Mouse (Mus musculus): ENCODE results near the gene Vwce.
A peak's percentile ranks its signal among the peaks of the same experiment; 100 is the strongest.

Vwce gene

GRCm38 (mm10) chr19:10640589-10641378 lies 6.8 kb downstream of the Vwce start:
- no peak for DNase-seq (ENCODE audit: low spot score in 2 of 2)

DNA sequence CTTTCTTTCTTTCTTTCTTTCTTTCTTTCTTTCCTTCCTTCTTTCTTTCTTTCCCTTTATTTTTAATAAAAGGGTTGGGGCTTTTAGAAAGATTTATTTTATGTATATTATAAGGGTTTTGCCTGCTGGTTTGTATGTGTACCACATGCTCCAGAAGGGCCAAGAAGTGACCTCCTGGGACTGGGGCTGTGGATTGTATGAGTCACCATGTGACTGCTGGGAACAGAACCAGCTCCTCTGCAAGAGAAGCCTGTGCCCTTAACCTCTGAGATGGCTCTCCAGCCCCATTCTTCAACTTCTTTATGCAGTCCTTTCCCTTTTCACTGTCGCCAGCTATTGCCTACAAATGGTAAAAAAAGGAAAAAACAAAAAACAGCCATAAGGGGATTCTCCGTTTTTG lies 11.6 kb downstream of the Vwce start:
- DNase-seq (ENCODE audit: low spot score in 2 of 2), result no peak

GRCm38 (mm10) chr19:10648156-10648555 lies 14.1 kb downstream of the Vwce start:
- DNase-seq (ENCODE audit: low spot score in 2 of 2), result no peak

- DNase-seq (ENCODE audit: low spot score in 2 of 2), result no peak
These were observed 22.0 kb downstream of the Vwce start for GRCm38 (mm10) chr19:10656058-10656457.

GRCm38 (mm10) chr19:10657742-10658141 lies 23.7 kb downstream of the Vwce start:
- no peak for DNase-seq (ENCODE audit: low spot score in 2 of 2)

GRCm38 (mm10) chr19:10658406-10658805 lies 24.4 kb downstream of the Vwce start:
- no peak for DNase-seq (ENCODE audit: low spot score in 2 of 2)

DNA sequence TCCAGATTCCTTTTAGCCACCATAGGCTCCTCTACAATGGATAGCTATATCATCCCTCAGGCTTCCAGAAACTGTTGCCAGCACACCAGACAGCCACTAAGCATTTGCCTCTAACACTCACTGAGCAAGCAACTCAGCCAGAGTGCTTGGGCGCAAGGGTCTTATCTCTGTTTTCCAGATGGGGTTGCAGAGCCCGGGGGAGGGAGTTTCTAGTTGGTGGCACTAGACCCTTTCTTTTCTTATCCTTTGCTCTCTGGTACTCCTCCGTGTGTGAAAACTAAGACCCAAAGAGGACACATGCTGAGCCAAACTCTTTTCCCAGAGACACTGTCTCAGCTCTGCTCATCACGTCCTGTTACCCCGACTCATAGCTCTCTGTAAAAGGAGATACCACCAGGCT lies 27.4 kb downstream of the Vwce start:
- DNase-seq (ENCODE audit: low spot score in 2 of 2), result no peak

- no peak for DNase-seq (ENCODE audit: low spot score in 2 of 2)
These were observed 27.9 kb downstream of the Vwce start for GRCm38 (mm10) chr19:10661919-10662318.

DNA sequence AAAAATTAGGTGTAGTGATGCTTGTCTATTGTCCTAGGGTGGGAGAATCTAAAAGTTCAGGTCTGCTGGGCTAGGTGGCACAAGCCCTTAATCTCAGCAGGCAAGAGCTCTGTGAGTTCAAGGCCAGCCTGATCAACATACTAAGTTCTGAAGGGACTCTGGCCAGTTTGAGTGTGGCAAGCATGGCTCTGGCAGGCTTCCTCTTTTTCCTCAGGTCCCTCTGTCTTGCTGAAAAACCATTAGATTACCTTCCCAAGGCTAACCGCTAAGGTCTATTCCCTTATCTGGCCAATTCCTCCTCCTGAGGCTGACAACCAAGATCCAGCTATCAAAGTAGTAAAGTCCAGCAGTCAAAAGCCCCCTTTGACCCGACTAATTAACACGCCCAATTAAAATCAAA lies 28.7 kb downstream of the Vwce start:
- no peak for DNase-seq (ENCODE audit: low spot score in 2 of 2)

- no peak for DNase-seq (ENCODE audit: low spot score in 2 of 2)
These were observed 31.1 kb downstream of the Vwce start for GRCm38 (mm10) chr19:10665093-10665492.

GRCm38 (mm10) chr19:10665499-10665898 lies 31.5 kb downstream of the Vwce start:
- peak; percentile 57 to 60 for DNase-seq (ENCODE audit: low spot score in 2 of 2)

DNA sequence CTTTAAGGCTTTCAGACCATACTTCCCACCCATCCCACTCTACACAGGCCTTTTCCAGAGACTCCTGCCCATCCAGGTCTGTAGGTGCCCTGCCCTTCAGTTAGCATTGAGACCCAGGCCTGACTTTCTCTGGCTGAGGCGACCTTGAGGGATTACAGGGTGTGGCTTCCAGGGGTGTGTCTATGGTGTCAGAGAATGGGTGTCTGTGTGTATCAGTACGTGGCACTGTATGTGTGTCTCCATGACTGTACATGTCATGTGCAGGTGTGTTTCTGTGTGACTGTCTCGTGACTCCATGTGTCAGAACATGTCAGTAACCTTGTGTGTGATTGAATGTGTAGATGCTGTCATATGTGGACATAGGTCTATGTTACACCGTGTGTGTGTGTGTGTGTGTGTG lies 37.3 kb downstream of the Vwce start:
- no peak for DNase-seq (ENCODE audit: low spot score in 2 of 2)

DNA sequence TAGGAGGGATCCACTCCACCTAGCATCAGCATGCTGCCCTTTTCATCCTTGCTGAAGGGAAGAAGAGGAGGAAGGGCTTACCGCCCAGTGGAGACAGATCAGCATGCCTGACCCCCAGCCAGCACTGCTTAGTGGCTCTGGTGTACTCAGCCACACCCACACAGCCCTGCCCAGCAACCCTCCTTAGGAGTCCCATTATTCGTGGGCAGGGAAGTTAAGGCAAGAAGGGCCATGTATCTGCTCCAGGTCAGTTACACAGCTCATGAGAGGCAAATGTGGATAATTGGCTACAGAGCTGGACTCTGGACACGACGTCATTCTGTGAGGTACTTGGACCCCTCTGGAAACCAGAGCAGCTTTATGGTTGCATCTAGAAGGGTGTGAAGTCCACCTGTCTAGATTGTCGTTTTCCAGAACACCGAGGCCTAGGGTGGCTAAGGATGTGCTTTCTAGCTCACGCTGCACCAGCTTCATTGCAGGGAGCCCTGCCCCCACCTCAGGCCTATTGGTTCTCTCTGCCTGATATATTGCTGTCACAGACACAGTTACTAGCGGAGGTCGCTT lies 37.9 kb downstream of the Vwce start:
- no peak for DNase-seq (ENCODE audit: low spot score in 2 of 2)

GRCm38 (mm10) chr19:10673275-10673674 lies 39.3 kb downstream of the Vwce start:
- DNase-seq (ENCODE audit: low spot score in 2 of 2), result no peak

- no peak for DNase-seq (ENCODE audit: low spot score in 2 of 2)
These were observed 42.6 kb downstream of the Vwce start for GRCm38 (mm10) chr19:10676656-10677055.

DNA sequence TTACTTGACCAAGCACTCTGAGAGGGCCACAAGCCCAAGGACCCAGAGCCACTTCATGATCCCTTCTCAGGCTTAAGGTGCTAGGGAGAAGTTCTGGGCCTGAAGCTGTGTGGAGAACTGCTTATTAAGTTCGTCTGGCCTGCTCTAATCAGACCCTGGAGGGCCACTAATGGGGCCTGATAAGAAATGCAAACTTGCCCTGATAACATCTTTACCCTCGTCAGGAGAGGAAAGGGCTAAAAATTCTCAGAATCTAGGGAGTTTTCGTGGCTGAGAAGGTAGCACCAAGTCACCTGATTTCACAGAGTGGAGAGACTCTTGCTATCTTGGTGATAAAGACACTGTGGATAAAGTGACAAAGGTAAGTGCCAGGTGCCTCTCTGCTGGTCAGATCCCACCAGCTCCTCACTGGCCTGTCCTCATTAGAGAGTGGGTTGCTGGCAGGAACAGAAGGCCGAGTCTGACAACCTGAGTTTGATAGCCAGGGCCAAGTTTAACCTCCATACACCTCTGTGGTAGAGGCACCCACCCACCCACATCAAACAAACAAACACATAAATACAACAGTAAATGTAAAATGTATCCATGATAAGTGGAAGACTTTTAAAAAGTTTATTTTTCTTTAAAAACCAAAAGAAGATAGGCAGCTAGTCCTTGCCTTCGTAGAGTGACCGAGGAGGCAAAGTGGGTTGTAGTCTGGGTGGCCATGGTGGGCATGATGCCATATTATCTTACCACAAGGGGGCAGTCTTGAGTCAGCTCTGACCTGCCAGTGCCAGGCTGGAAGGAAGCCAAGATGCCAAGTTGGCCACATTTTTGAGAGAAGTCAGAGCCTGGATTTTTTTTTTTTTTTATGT lies 44.1 kb downstream of the Vwce start, which contains the start of gene Pga5:
TSS of gene Pga5 (minus strand) at position 157 of the 857 bp plus-strand sequence.
- peak; percentile 70 to 78 for DNase-seq (ENCODE audit: low spot score in 2 of 2)

DNA sequence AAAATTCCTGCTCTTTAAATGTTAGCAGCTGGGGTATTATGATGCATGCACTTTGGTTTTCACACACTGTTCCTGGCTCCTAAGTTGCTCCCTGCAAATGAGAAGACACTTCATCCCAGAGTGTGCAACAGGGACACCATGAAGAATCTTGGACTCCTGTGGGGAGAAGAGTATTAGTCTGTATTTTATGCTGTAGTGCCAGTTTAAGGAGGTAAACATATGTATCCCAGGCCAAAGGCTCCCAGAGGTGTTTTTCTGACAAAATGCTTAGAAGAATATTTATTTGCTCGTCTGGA lies 44.7 kb downstream of the Vwce start:
- no peak for DNase-seq (ENCODE audit: low spot score in 2 of 2)

GRCm38 (mm10) chr19:10681571-10681970 lies 47.6 kb downstream of the Vwce start:
- no peak for DNase-seq (ENCODE audit: low spot score in 2 of 2)

DNA sequence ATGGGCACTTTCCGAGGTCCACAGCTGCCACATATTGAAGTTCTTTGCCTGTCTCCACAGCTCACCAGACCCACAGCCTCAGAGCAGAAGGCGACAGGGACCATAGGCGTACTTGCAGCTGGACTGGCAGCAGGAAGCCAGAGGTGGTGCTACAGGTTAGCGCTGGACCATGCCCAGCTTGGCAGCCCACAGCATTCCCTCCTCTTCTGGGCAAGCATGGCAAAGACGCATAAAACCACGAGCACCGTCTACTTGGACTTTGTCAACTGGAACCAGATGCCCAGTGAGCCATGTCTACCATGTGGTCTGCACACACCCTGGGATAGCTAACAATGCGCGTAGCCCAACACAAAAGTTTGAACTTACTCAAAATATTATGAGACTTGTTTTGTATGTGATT lies 51.1 kb downstream of the Vwce start:
- no peak for DNase-seq (ENCODE audit: low spot score in 2 of 2)

DNA sequence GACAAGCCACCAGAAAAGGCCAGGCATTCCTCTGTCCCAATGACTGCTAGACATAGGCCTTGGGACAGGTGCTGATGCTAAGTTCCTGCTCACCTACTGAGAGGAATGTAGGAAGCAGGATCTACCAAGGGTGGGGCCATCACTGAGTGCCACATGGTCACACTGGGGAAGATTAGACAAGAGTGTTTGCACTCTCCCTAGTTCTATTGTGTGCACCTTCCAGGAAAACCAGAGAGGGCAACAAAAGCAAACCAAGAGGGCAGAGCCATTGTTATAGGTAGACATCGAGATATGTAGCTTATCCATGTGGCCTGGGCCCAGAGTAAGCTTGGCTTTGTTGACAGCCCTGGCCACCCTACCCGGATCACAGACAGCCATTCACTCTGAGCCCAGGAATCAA lies 51.7 kb downstream of the Vwce start:
- no peak for DNase-seq (ENCODE audit: low spot score in 2 of 2)

DNA sequence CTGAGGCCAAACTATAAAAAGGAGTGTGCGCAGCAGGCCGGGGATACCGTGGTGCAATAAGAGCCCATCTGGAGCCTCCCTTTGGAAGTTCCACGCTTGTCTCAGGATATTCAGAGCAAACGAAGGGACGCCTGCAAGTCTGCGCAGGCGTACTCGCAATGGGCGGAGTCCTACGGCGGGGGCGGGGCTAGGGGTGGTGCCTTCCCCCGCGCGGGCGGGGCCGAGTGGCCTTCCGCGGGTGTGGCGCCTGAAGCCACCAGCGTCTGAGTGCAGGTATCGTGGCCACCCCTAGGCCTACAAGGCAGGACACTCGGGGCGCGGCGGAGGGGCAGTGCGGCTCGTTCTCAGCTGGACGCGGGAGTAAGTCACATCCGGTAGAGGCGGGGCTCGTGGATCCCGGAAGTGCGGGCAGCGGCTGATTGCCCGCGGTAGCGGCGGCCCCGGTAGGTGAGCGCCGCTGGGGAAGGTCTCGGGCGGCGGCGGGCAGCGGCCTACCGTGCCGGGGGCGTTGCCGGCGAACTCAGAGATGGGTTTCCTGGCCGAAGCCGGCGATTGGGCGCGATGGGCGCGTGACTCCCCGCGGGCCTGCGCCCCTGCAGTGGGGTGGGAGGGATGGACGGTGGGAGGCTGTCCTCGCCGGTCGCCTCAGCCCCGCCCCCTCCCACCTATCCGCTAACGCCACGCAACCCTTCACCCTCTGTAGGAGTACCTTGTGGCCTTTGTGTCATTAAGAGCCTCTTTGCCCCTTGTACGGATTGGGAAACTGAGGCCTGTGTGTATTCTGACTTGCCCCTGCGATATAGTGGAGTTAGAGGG lies 54.7 kb downstream of the Vwce start, which contains the start of gene Vps37c:
TSS of gene Vps37c (plus strand) at position 199 of the 816 bp plus-strand sequence.
- DNase-seq (ENCODE audit: low spot score in 2 of 2), result peak; percentile 80 to 93
